Mouse (Mus musculus): ENCODE data around the gene Ubac2.

GRCm38 (mm10) chr14:122013417-122013951 is 135.1 kb downstream of the Ubac2 start:
- TF ChIP-seq CTCF (IDR thresholded peaks at IDR 0.05; ENCODE audit: low read depth) (no peak), EP300 (optimal IDR thresholded peaks at IDR 0.05) (no peak)
